Mouse (Mus musculus): ENCODE results near the gene Neurl2. TPM values are rescaled to one million over a fixed set of nuclear protein-coding genes. Genes with fewer than 3 reads are reported as not detected.

Gene Neurl2
- total RNA-seq, 1 experiment = 3.6 TPM

- H3K4me3 ChIP-seq (ENCODE audit: insufficient read depth in 1 of 2, low read depth in 1 of 2, low read length in 2 of 2, poor library complexity in 1 of 2, severe bottlenecking in 1 of 2) = peak overlapping the region; percentile 75 to 78
- peak overlapping the region; percentile 75 for H3K9ac ChIP-seq (ENCODE audit: insufficient read depth, low read depth, low read length, poor library complexity, severe bottlenecking)
- H3K27ac ChIP-seq (ENCODE audit: insufficient read depth, low read depth, low read length, poor library complexity, severe bottlenecking) = peak overlapping the region; percentile 69
Measured at GRCm38 (mm10) chr2:164805332-164805718, 27.9 kb downstream of the Neurl2 start.

GRCm38 (mm10) chr2:164804533-164805331 lies 28.5 kb downstream of the Neurl2 start, which contains the start of the genes Acot8 and Zswim3:
Gene Acot8, minus strand, starts transcription at chr2:164804882.
Gene Zswim3, plus strand, starts transcription at chr2:164805098.
- TF ChIP-seq ZNF384 (IDR thresholded peaks at IDR 0.05; ENCODE audit: low read depth, low read length) (no peak), HCFC1 (IDR thresholded peaks at IDR 0.05; ENCODE audit: borderline replicate concordance, insufficient read depth, low read length) (peak; percentile 18; the same call in 1 of the 2 replicates), ZC3H11A (IDR thresholded peaks at IDR 0.05; ENCODE audit: borderline replicate concordance, low read depth, low read length) (no peak), MAFK (IDR thresholded peaks at IDR 0.05; ENCODE audit: insufficient read depth, low read depth, low read length) (no peak), CHD2 (IDR thresholded peaks at IDR 0.05; ENCODE audit: low read depth, low read length) (peak; percentile 97)
- peaks cover 0 to 11% of the 10 kb centered on the region in 2 experiments; a peak in 2 of 4 replicates for H3K4me1 ChIP-seq (ENCODE audit: control insufficient read depth in 2 of 2, insufficient read depth in 2 of 2, low read length in 2 of 2, poor library complexity in 1 of 2)
- peak; percentile 100 for DNase-seq (ENCODE audit: low read depth, low spot score)
- H3K9me3 ChIP-seq (ENCODE audit: control insufficient read depth, insufficient read depth, low read depth, low read length) = no peaks in the 10 kb centered on the region
- H3K27ac ChIP-seq (ENCODE audit: insufficient read depth, low read depth, low read length, poor library complexity, severe bottlenecking) = peak within 1 kb of the TSS; percentile 69
- in situ Hi-C loops (cut with MboI; ENCODE audit: low sequenced_read_pairs in 2 of 2, unreplicated experiment in 2 of 2) = no loop called here
- H3K36me3 ChIP-seq (ENCODE audit: control insufficient read depth, insufficient read depth, low read length, poor library complexity, severe bottlenecking) = peaks cover 10% of the 10 kb centered on the region; the same call in 1 of the 2 replicates
- H3K4me3 ChIP-seq (ENCODE audit: insufficient read depth in 1 of 2, low read depth in 1 of 2, low read length in 2 of 2, poor library complexity in 1 of 2, severe bottlenecking in 1 of 2) = peak within 1 kb of the TSS; percentile 91 to 97
- peak within 1 kb of the TSS; percentile 92 for H3K9ac ChIP-seq (ENCODE audit: insufficient read depth, low read depth, low read length, poor library complexity, severe bottlenecking)

More at GRCm38 (mm10) chr2:164805332-164805718, 27.9 kb downstream of the Neurl2 start:
- H3K9me3 ChIP-seq (ENCODE audit: control insufficient read depth, insufficient read depth, low read depth, low read length) = no peaks in the 10 kb centered on the region
- TF ChIP-seq MAFK (IDR thresholded peaks at IDR 0.05; ENCODE audit: insufficient read depth, low read depth, low read length) = no peak
- TF ChIP-seq CHD2 (IDR thresholded peaks at IDR 0.05; ENCODE audit: low read depth, low read length) = no peak
- TF ChIP-seq ZNF384 (IDR thresholded peaks at IDR 0.05; ENCODE audit: low read depth, low read length) = no peak
- TF ChIP-seq ZC3H11A (IDR thresholded peaks at IDR 0.05; ENCODE audit: borderline replicate concordance, low read depth, low read length) = no peak
- no peak for TF ChIP-seq HCFC1 (IDR thresholded peaks at IDR 0.05; ENCODE audit: borderline replicate concordance, insufficient read depth, low read length)
- no peak for DNase-seq (ENCODE audit: low read depth, low spot score)
- H3K4me1 ChIP-seq (ENCODE audit: control insufficient read depth in 2 of 2, insufficient read depth in 2 of 2, low read length in 2 of 2, poor library complexity in 1 of 2) = peaks cover 0 to 11% of the 10 kb centered on the region in 2 experiments; a peak in 2 of 4 replicates
- peaks cover 9% of the 10 kb centered on the region; the same call in 1 of the 2 replicates for H3K36me3 ChIP-seq (ENCODE audit: control insufficient read depth, insufficient read depth, low read length, poor library complexity, severe bottlenecking)
- in situ Hi-C loops (cut with MboI; ENCODE audit: low sequenced_read_pairs in 2 of 2, unreplicated experiment in 2 of 2) = no loop called here

- Histone ChIP-seq H3K4me1 (ENCODE audit: control insufficient read depth in 2 of 2, insufficient read depth in 2 of 2, low read length in 2 of 2, poor library complexity in 1 of 2) (peaks cover 0 to 10% of the 10 kb centered on the region in 2 experiments; a peak in 2 of 4 replicates), H3K4me3 (ENCODE audit: insufficient read depth in 1 of 2, low read depth in 1 of 2, low read length in 2 of 2, poor library complexity in 1 of 2, severe bottlenecking in 1 of 2) (peak overlapping the region; percentile 91 to 97), H3K9me3 (ENCODE audit: control insufficient read depth, insufficient read depth, low read depth, low read length) (no peaks in the 10 kb centered on the region), H3K9ac (ENCODE audit: insufficient read depth, low read depth, low read length, poor library complexity, severe bottlenecking) (peak overlapping the region; percentile 92; the same call in 1 of the 2 replicates), H3K27ac (ENCODE audit: insufficient read depth, low read depth, low read length, poor library complexity, severe bottlenecking) (no peak overlapping the region), H3K36me3 (ENCODE audit: control insufficient read depth, insufficient read depth, low read length, poor library complexity, severe bottlenecking) (peaks cover 11% of the 10 kb centered on the region; the same call in 1 of the 2 replicates)
- in situ Hi-C loops (cut with MboI; ENCODE audit: low sequenced_read_pairs in 2 of 2, unreplicated experiment in 2 of 2) = no loop called here
- no peak for DNase-seq (ENCODE audit: low read depth, low spot score)
- no peak for TF ChIP-seq HCFC1 (IDR thresholded peaks at IDR 0.05; ENCODE audit: borderline replicate concordance, insufficient read depth, low read length)
Measured at GRCm38 (mm10) chr2:164803921-164804313, 29.3 kb downstream of the Neurl2 start.

GRCm38 (mm10) chr2:164803201-164803920 lies 29.9 kb downstream of the Neurl2 start:
- peaks cover 7% of the 10 kb centered on the region; the same call in 1 of the 2 replicates for H3K36me3 ChIP-seq (ENCODE audit: control insufficient read depth, insufficient read depth, low read length, poor library complexity, severe bottlenecking)
- TF ChIP-seq CHD2 (IDR thresholded peaks at IDR 0.05; ENCODE audit: low read depth, low read length) (no peak), ZC3H11A (IDR thresholded peaks at IDR 0.05; ENCODE audit: borderline replicate concordance, low read depth, low read length) (no peak), ZNF384 (IDR thresholded peaks at IDR 0.05; ENCODE audit: low read depth, low read length) (no peak)
- no peak overlapping the region for H3K27ac ChIP-seq (ENCODE audit: insufficient read depth, low read depth, low read length, poor library complexity, severe bottlenecking)
- peak overlapping the region; percentile 91 to 97; a peak in 3 of 4 replicates for H3K4me3 ChIP-seq (ENCODE audit: insufficient read depth in 1 of 2, low read depth in 1 of 2, low read length in 2 of 2, poor library complexity in 1 of 2, severe bottlenecking in 1 of 2)
- no peaks in the 10 kb centered on the region for H3K9me3 ChIP-seq (ENCODE audit: control insufficient read depth, insufficient read depth, low read depth, low read length)
- in situ Hi-C loops (cut with MboI; ENCODE audit: low sequenced_read_pairs in 2 of 2, unreplicated experiment in 2 of 2) = no loop called here
- peaks cover 0 to 10% of the 10 kb centered on the region in 2 experiments; a peak in 2 of 4 replicates for H3K4me1 ChIP-seq (ENCODE audit: control insufficient read depth in 2 of 2, insufficient read depth in 2 of 2, low read length in 2 of 2, poor library complexity in 1 of 2)
- no peak for DNase-seq (ENCODE audit: low read depth, low spot score)
- peak overlapping the region; percentile 57; the same call in 1 of the 2 replicates for H3K9ac ChIP-seq (ENCODE audit: insufficient read depth, low read depth, low read length, poor library complexity, severe bottlenecking)

Data from ES-E14 (cell line).